Mouse (Mus musculus) CH12.LX (cell line): ENCODE measurements around the gene Tgtp2.
"Not testable (repeated sequence)": the region's sequence is repeated elsewhere in the genome, so short reads cannot be mapped to it uniquely, and the experiment has no call there.

ENCODE experiments used
- CTCF ChIP-seq, 2 experiments: IDR thresholded peaks in 1 of 2; conservative IDR thresholded peaks in 1 of 2; 2 replicates each; pipeline ENCODE4 v1.5.1; 2011 to 2012; ENCODE audit warnings: low read depth in 2 of 2, low read length in 2 of 2, improper control_type of control experiment in 1 of 2, inconsistent platforms in 1 of 2, mild to moderate bottlenecking in 1 of 2, moderate library complexity in 1 of 2
- GABPA ChIP-seq: IDR thresholded peaks from 2 replicates; pipeline ENCODE4 v1.6.1; 2012; ENCODE audit warnings: low read depth, low read length, improper control_type of control experiment, inconsistent platforms; ENCODE audit not compliant: insufficient replicate concordance
- MEF2A ChIP-seq: IDR thresholded peaks from 2 replicates; pipeline ENCODE4 v1.6.1; 2014; ENCODE audit warnings: low read depth, mild to moderate bottlenecking, inconsistent platforms, low read length, improper control_type of control experiment, borderline replicate concordance
- NRF1 ChIP-seq: IDR thresholded peaks from 2 replicates; pipeline ENCODE4 v1.6.1; 2014; ENCODE audit warnings: low read depth, mild to moderate bottlenecking, inconsistent platforms, low read length, improper control_type of control experiment, moderate library complexity
- POLR2AphosphoS2 ChIP-seq: IDR thresholded peaks from 2 replicates; pipeline ENCODE4 v1.6.1; 2011; ENCODE audit warnings: low read depth, low read length, improper control_type of control experiment
- ZC3H11A ChIP-seq: IDR thresholded peaks from 2 replicates; pipeline ENCODE4 v1.6.1; 2012; ENCODE audit warnings: low read depth, mild to moderate bottlenecking, inconsistent platforms, low read length, improper control_type of control experiment
- ZMIZ1 ChIP-seq: IDR thresholded peaks from 2 replicates; pipeline ENCODE4 v1.6.1; 2012; ENCODE audit warnings: low read depth, mild to moderate bottlenecking, inconsistent platforms, low read length, improper control_type of control experiment
- ZNF384 ChIP-seq: IDR thresholded peaks from 2 replicates; pipeline ENCODE4 v1.6.1; 2012; ENCODE audit warnings: low read depth, low read length, improper control_type of control experiment, inconsistent platforms

- not testable (repeated sequence) for TF ChIP-seq NRF1; CTCF (conservative IDR thresholded peaks at IDR 0.05 in 1 of 2, IDR thresholded peaks at IDR 0.05 in 1 of 2; ENCODE audit: low read depth in 2 of 2, low read length in 2 of 2); ZNF384; POLR2AphosphoS2; ZMIZ1; ZC3H11A; MEF2A; GABPA
Observed at GRCm38 (mm10) chr11:49061865-49062264, 2.1 kb downstream of the Tgtp2 start.
